Mouse (Mus musculus) embryonic facial prominence, embryonic 15.5 days (tissue): ENCODE data around the gene Pip4k2a. TPM values are rescaled to one million over a fixed set of nuclear protein-coding genes. Genes with fewer than 3 reads are reported as not detected.
"Not testable (repeated sequence)": the region's sequence is repeated elsewhere in the genome, so short reads cannot be mapped to it uniquely, and the experiment has no call there.

ENCODE experiments used
- ATAC-seq: fragments of 200-750 bp; cut with Nextera tagmentation; 2 replicates; pipeline ENCODE4 v1.8.0; 2017; ENCODE audit warnings: low read depth, moderate TSS enrichment; ENCODE audit not compliant: insufficient number of reproducible peaks, low FRiP score, low TSS enrichment
- H3K27ac ChIP-seq: fragments of 300-500 bp; sonication (generic); replicated peaks from 2 replicates; pipeline ENCODE4 v1.5.1; 2015; ENCODE audit warnings: mild to moderate bottlenecking, inconsistent platforms
- H3K27me3 ChIP-seq: fragments of 300-500 bp; sonication (generic); 2 replicates; pipeline ENCODE4 v1.6.1; 2015; ENCODE audit warnings: inconsistent platforms
- H3K36me3 ChIP-seq: fragments of 300-500 bp; sonication (generic); 2 replicates; pipeline ENCODE4 v1.6.1; 2015; ENCODE audit warnings: mild to moderate bottlenecking, inconsistent platforms
- H3K4me1 ChIP-seq: fragments of 300-500 bp; sonication (generic); 2 replicates; pipeline ENCODE4 v1.6.1; 2015; ENCODE audit warnings: inconsistent platforms
- H3K4me2 ChIP-seq: fragments of 300-500 bp; sonication (generic); replicated peaks from 2 replicates; pipeline ENCODE4 v1.6.1; 2015; ENCODE audit warnings: mild to moderate bottlenecking, inconsistent platforms
- H3K4me3 ChIP-seq: fragments of 300-500 bp; sonication (generic); replicated peaks from 2 replicates; pipeline ENCODE4 v1.5.1; 2015; ENCODE audit warnings: mild to moderate bottlenecking, inconsistent platforms
- H3K9ac ChIP-seq: fragments of 300-500 bp; sonication (generic); 2 replicates; pipeline ENCODE4 v1.6.1; 2015; ENCODE audit warnings: inconsistent platforms
- H3K9me3 ChIP-seq: fragments of 300-500 bp; sonication (generic); replicated peaks from 2 replicates; pipeline ENCODE4 v1.6.1; 2016; ENCODE audit warnings: inconsistent platforms
- WGBS: fragments of 180-500 bp; shearing (Covaris S2); methylation state at CpG from one replicate; pipeline ENCODE4 v1.1.7; 2015; 5-methylcytosine and 5-hydroxymethylcytosine counted together
- polyA plus RNA-seq: library from polyadenylated mRNA; unstranded; fragments of >200 nt; fragmentation: Nextera tagmentation; extraction: Ambion mirVana; gene quantifications from 2 replicates; pipeline ENCODE4 v1.2.1, GENCODE M21; 2015

Gene Pip4k2a
- 10.8 and 11.3 TPM in 2 replicates for polyA plus RNA-seq

DNA sequence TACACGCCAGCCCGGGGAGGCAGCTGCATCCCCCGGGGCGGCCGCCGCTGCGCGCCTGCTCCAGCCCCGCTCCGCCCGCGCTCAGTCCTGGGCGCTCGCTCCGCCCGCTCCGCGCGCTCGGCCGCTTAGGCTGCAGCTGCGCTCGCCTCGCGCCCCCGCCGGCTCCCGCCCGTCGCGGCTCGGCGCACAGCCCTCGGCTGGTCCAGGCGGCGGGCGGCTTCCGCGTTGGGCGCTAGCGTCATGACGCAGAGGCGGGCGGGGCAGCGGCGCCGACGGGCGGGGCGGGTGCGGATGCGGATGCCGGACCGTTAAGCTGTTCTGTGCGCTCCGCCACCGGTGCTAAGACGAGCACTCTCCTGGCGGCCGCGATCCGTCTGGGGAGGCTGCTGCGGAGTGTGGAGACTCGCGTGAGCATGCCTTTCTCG lies at the start of gene Pip4k2a, which contains the start of gene 4930426L09Rik:
Gene Pip4k2a (minus strand): TSS at position 73 of the 425 bp plus-strand sequence.
Gene 4930426L09Rik (plus strand): TSS at position 290 of the 425 bp plus-strand sequence.
- Histone ChIP-seq H3K4me2 (peak within 1 kb of the TSS; percentile 92), H3K27me3 (no peaks in the 10 kb centered on the region), H3K27ac (peak within 1 kb of the TSS; percentile 89), H3K9ac (peak within 1 kb of the TSS; percentile 67), H3K4me1 (peaks cover 16% of the 10 kb centered on the region), H3K36me3 (no peaks in the 10 kb centered on the region), H3K4me3 (peak within 1 kb of the TSS; percentile 81), H3K9me3 (no peaks in the 10 kb centered on the region)
- 0% methylated on average over 61 of the region's 66 CpGs for WGBS
- ATAC-seq = peak; percentile 96

DNA sequence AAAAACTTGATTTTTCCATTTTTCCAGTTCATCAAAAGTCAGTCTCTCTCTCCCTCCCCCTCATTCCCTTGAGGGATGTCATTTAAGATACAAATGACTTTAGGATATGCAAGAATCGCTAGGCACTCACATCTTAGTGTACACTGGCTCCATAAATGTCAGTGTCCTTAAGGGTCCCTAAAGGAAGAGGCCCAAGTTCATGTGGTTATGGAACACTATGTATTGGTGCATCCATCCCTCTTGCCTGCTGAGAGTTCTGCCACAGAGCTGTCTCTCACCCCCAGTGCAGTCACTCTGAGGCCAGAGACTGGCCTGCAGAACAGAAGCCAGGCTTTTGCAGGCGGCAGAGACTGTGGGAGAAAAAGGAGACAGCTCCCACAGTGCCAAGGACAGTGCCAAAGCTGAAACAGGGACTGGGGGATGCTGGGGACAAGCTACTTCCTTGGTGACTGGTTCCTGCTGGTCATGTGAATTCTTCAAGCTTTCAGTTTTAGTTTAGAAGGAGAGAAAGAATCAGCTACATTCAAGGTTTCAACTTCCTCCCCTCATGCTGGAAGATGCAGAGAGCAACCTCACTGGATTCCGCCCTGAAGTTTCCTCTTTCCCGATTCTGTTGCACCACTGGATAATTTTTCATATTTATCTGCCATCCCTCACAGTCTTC lies 40.1 kb upstream of the Pip4k2a start:
- no peak overlapping the region for H3K27ac ChIP-seq
- no peak overlapping the region for H3K4me3 ChIP-seq

DNA sequence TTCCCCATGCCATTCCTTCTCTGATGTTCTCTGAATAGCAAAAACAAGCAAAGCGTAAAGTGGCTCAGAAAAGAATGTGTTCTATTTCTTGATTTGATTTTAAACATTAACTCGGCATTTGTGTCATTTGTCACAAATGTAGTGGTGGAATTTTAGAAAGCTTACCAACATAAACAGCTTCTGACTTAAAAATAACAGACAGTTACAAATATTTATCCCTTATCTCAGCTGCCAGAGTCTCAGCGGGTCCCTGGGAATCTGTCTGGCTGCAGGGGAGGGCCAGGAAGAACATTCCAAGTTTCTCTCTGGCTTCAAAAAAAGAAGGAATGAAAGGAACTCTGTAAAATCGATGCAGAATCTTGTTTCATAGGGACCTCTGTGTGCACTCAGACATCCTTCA lies 39.5 kb upstream of the Pip4k2a start:
- Histone ChIP-seq H3K9ac (no peak overlapping the region), H3K27ac (no peak overlapping the region), H3K4me2 (no peak overlapping the region), H3K4me3 (no peak overlapping the region), H3K9me3 (no peaks in the 10 kb centered on the region), H3K4me1 (no peaks in the 10 kb centered on the region), H3K27me3 (no peaks in the 10 kb centered on the region), H3K36me3 (no peaks in the 10 kb centered on the region)
- 44% methylated on average over 4 of the region's 4 CpGs for WGBS
- ATAC-seq = no peak

More for the DNA sequence above, 40.1 kb upstream of the Pip4k2a start:
- Histone ChIP-seq H3K4me1 (no peaks in the 10 kb centered on the region), H3K9me3 (no peaks in the 10 kb centered on the region), H3K9ac (no peak overlapping the region), H3K27me3 (no peaks in the 10 kb centered on the region), H3K36me3 (no peaks in the 10 kb centered on the region), H3K4me2 (no peak overlapping the region)
- WGBS = 71% methylated on average over 4 of the region's 4 CpGs
- no peak for ATAC-seq

DNA sequence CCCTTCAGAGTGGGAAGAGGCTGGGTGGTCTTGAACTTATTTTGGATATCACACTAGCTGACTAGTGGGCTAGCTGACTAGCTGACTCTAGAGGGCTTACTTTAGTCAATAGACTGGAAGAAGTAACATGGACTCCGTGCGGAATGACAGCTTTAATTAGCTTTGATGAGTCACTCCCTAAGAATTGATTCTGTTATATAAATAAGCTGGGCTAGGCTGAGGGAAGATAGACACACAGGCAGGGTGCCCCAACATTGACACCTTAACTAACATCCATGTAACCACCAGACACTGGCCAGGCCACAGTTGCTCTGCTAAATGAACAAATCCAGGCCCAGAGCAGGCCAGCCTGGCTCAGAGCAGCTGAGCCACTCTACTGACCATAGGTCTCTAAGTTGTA lies 26.9 kb upstream of the Pip4k2a start:
- H3K9me3 ChIP-seq = no peaks in the 10 kb centered on the region
- no peaks in the 10 kb centered on the region for H3K4me1 ChIP-seq
- H3K27me3 ChIP-seq = no peaks in the 10 kb centered on the region
- H3K36me3 ChIP-seq = no peaks in the 10 kb centered on the region
- ATAC-seq = no peak
- WGBS = 63% methylated on average over 2 of the region's 2 CpGs
- no peak overlapping the region for H3K4me2 ChIP-seq
- no peak overlapping the region for H3K4me3 ChIP-seq
- H3K9ac ChIP-seq = no peak overlapping the region
- H3K27ac ChIP-seq = no peak overlapping the region

DNA sequence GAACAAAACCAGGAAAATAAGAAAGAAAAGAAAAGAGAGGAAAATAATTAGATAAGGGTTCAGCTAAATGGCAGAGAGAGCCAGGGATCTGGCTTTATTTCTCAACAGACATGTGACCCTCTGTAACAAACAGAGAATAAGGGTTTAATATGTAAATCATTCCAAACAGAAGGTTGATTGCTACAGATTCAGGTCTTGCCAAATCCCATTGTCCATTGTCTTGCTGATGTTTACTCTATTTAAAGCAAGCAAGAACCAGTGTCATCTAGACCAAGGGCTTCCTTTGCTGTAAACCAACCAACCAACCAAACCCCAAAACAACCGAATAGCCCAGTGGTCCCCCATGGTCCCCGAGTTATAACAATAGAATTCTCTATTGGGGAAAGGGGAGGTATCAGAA lies 20.1 kb upstream of the Pip4k2a start:
- WGBS = 60% methylated on average over 2 of the region's 2 CpGs
- Histone ChIP-seq H3K27ac (no peak overlapping the region), H3K4me2 (no peak overlapping the region), H3K27me3 (no peaks in the 10 kb centered on the region), H3K4me1 (no peaks in the 10 kb centered on the region), H3K9me3 (no peaks in the 10 kb centered on the region), H3K4me3 (no peak overlapping the region), H3K9ac (no peak overlapping the region), H3K36me3 (no peaks in the 10 kb centered on the region)
- no peak for ATAC-seq

DNA sequence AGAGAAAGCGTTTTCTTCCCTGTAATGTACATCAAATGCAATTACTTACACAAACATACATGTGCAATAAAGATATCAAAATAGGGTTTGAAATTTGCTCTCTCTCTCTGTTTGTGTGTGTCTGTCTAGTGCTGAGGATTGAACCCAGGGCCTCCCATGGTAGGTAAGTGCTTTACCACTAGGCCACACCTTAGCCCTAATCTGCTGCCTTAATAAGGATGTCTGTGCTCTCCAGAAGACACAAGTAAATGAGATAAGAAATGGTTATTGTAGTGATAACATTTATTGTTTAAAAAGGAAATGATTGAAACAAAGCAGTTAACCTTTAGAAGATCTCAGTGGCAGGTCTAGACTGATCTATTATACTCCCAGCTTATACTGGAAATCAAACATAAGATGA lies 18.9 kb upstream of the Pip4k2a start:
- Histone ChIP-seq H3K4me1 (no peaks in the 10 kb centered on the region), H3K9me3 (no peaks in the 10 kb centered on the region), H3K27me3 (no peaks in the 10 kb centered on the region), H3K4me3 (no peak overlapping the region), H3K36me3 (no peaks in the 10 kb centered on the region), H3K9ac (no peak overlapping the region), H3K4me2 (no peak overlapping the region), H3K27ac (no peak overlapping the region)
- ATAC-seq = no peak
- 74% methylated on average over 1 of the region's 1 CpGs for WGBS

DNA sequence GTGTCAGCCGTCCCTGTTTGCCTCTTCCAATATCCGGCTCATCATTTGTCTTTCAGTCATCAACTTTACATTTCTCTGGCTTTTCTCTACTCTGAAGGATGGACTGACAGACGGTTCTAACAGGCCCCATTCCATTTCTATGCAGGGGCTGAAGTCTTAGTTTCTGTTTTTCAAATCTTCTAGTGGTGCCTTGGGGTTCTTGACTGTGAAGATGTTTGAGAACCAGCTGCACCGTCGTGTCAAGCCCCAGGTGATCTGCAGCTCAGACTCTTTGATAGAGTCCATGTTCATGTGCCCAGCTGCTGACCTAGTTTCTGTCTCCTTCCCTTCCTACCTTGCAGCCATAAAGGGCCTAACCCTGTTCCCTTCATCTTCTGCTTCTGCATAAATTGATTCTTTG lies 18.4 kb upstream of the Pip4k2a start:
- H3K9me3 ChIP-seq = no peaks in the 10 kb centered on the region
- H3K27me3 ChIP-seq = no peaks in the 10 kb centered on the region
- no peak overlapping the region for H3K4me3 ChIP-seq
- no peak for ATAC-seq
- WGBS = 85% methylated on average over 5 of the region's 5 CpGs
- no peak overlapping the region for H3K9ac ChIP-seq
- no peaks in the 10 kb centered on the region for H3K4me1 ChIP-seq
- no peaks in the 10 kb centered on the region for H3K36me3 ChIP-seq
- no peak overlapping the region for H3K27ac ChIP-seq
- H3K4me2 ChIP-seq = no peak overlapping the region

DNA sequence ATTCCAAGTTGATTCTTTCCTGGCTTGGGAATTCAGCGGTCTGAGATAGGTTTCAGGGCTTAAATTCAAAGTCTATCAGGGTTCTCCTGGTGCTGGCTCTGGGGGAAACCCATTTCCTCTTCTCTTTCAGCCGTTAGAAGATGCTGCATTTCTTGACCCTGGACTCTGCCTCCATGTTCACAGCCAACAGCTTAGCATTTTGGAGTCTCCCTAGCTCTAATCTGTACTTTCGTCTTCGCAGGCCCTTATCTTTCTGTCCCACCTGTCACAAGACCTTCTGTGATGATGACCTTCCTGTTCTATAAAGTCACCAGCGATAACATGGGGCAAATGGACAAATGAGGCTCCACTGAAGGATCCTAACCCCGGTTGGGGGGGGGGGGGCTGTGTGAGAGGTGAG lies 13.5 kb upstream of the Pip4k2a start:
- Histone ChIP-seq H3K27me3 (no peaks in the 10 kb centered on the region), H3K4me3 (no peak overlapping the region), H3K4me2 (no peak overlapping the region), H3K4me1 (no peaks in the 10 kb centered on the region), H3K9ac (no peak overlapping the region), H3K36me3 (no peaks in the 10 kb centered on the region), H3K9me3 (no peaks in the 10 kb centered on the region), H3K27ac (no peak overlapping the region)
- WGBS = 82% methylated on average over 6 of the region's 6 CpGs
- no peak for ATAC-seq

DNA sequence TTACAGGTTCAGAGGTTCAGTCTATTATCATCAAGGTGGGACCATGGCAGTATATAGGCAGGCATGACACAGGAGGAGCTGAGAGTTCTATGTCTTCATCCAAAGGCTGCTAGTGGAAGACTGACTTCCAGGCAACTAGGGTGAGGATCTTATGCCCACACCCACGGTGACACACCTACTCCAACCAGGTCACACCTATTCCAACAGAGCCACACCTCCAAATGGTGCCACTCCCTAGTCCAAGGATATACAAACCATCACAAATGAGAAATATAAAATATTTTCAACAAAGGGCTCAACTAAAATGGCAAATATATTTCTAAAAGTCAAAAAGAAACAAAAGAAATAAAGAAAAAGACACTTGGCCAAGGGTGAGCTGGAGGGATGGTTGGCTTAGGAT lies 12.6 kb upstream of the Pip4k2a start:
- H3K27ac ChIP-seq, H3K27me3 ChIP-seq, H3K4me2 ChIP-seq, H3K4me3 ChIP-seq, ATAC-seq, H3K4me1 ChIP-seq, H3K9me3 ChIP-seq, H3K36me3 ChIP-seq, H3K9ac ChIP-seq: not testable (repeated sequence)
- WGBS = 64% methylated on average over 1 of the region's 1 CpGs

DNA sequence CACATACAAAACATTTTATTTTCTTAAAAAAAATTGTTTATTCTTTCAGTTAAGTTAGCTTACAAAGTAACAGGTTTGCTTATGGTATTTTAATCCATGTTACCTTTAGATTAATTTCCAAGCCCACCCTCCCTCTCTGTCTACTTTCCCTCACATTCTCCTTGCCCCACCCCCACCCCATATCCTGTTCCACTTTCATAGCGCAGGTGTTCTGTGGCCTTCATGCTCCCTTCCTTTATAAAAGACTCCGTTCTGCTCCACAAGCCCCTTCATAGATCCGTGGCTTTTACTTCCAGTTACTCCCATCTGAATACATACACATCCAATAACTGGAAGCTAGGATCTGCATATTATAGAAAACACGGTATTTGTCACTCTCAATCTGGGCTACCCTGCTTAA lies 9.7 kb upstream of the Pip4k2a start:
- Histone ChIP-seq H3K4me3 (no peak overlapping the region), H3K9ac (no peak overlapping the region), H3K9me3 (no peaks in the 10 kb centered on the region), H3K4me1 (no peaks in the 10 kb centered on the region), H3K27ac (no peak overlapping the region), H3K36me3 (no peaks in the 10 kb centered on the region), H3K4me2 (no peak overlapping the region), H3K27me3 (no peaks in the 10 kb centered on the region)
- no peak for ATAC-seq
- WGBS = 70% methylated on average over 4 of the region's 4 CpGs

DNA sequence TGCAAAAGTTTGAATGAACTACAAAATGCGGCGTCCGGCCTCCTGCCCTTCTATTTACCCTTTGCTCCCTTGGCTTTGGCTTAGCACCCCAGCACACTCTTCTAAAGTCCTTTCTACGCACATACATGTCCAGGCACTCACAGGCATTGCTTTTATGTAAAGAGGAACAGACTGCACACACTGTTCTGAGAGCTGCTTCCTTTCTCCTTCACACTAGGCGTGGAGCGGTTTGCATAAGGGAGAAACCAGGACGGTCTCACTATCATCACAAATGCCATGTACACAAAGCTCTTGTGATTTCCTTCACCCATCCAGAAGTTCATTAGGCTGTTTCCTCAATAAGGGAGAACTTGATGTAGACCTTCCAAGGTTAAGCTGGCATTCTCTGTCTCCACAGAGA lies 8.2 kb upstream of the Pip4k2a start:
- H3K4me3 ChIP-seq = no peak overlapping the region
- H3K4me2 ChIP-seq = no peak overlapping the region
- 80% methylated on average over 7 of the region's 7 CpGs for WGBS
- no peaks in the 10 kb centered on the region for H3K9me3 ChIP-seq
- H3K4me1 ChIP-seq = no peaks in the 10 kb centered on the region
- no peaks in the 10 kb centered on the region for H3K27me3 ChIP-seq
- ATAC-seq = no peak
- H3K36me3 ChIP-seq = no peaks in the 10 kb centered on the region
- H3K9ac ChIP-seq = no peak overlapping the region
- H3K27ac ChIP-seq = no peak overlapping the region

DNA sequence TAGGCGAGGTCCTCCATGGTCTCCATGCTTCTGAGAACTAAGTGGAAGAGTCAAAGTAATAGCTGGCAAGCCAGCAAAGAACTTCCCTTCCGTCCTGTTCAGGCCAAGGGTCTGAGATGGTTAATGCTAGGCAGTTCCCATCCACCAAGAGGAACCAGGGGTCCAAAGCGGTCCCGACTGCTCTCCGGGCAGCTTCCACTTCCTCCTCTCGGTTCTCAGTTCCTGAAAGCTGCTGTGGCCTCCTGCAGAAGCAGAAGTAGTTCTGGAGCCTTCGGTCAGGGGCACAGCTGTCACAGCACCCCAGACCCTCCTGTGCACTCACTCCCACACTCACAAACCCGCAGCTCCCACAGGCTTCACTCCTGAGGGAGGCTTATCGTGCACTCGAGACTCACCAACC lies 6.9 kb upstream of the Pip4k2a start:
- whole genome bisulfite sequencing = 70% methylated on average over 10 of the region's 10 CpGs
- ATAC-seq = no peak
- Histone ChIP-seq H3K36me3 (no peaks in the 10 kb centered on the region), H3K4me1 (no peaks in the 10 kb centered on the region), H3K9ac (no peak overlapping the region), H3K9me3 (no peaks in the 10 kb centered on the region), H3K4me2 (no peak overlapping the region), H3K27me3 (no peaks in the 10 kb centered on the region), H3K27ac (no peak overlapping the region), H3K4me3 (no peak overlapping the region)
